Mouse (Mus musculus) limb, embryonic 10.5 days (tissue): ENCODE measurements around the gene Slc3a1. TPM values are rescaled to one million over a fixed set of nuclear protein-coding genes. Genes with fewer than 3 reads are reported as not detected.

Experiments used
- DNase-seq: peaks from one replicate; pipeline ENCODE4 v3.0.0-alpha.2; 2017; ENCODE audit warnings: low spot score
- H3K27ac ChIP-seq: fragments of 300-500 bp; sonication (generic); 2 replicates; pipeline ENCODE4 v1.5.1; 2016; ENCODE audit warnings: mild to moderate bottlenecking
- H3K27me3 ChIP-seq: fragments of 300-500 bp; sonication (generic); 2 replicates; pipeline ENCODE4 v1.6.1; 2016; ENCODE audit warnings: low read depth, mild to moderate bottlenecking; ENCODE audit not compliant: poor library complexity, severe bottlenecking
- H3K36me3 ChIP-seq: fragments of 300-500 bp; sonication (generic); 2 replicates; pipeline ENCODE4 v1.6.1; 2016; ENCODE audit warnings: mild to moderate bottlenecking, moderate library complexity
- H3K4me1 ChIP-seq: fragments of 300-500 bp; sonication (generic); 2 replicates; pipeline ENCODE4 v1.6.1; 2016
- H3K4me3 ChIP-seq: fragments of 300-500 bp; sonication (generic); 2 replicates; pipeline ENCODE4 v1.5.1; 2016; ENCODE audit warnings: mild to moderate bottlenecking, moderate library complexity
- H3K9me3 ChIP-seq: fragments of 300-500 bp; sonication (generic); replicated peaks from 2 replicates; pipeline ENCODE4 v1.6.1; 2016; ENCODE audit warnings: mild to moderate bottlenecking
- WGBS: fragments of 180-500 bp; shearing (Covaris S2); methylation state at CpG from one replicate; pipeline ENCODE4 v1.1.7; 2016; 5-methylcytosine and 5-hydroxymethylcytosine counted together
- polyA plus RNA-seq: library from polyadenylated mRNA; unstranded; fragments of >200 nt; fragmentation: Nextera tagmentation; extraction: Ambion mirVana; gene quantifications from 2 replicates; pipeline ENCODE4 v1.2.1, GENCODE M21; 2016

Gene Slc3a1
- polyA plus RNA-seq, 1 experiment from 2014 or later = 0.45 TPM

GRCm38 (mm10) chr17:85020343-85020742 lies 7.8 kb upstream of the Slc3a1 start:
- Histone ChIP-seq H3K36me3 (peaks cover 7% of the 10 kb centered on the region), H3K27me3 (no peaks in the 10 kb centered on the region), H3K27ac (no peak overlapping the region), H3K4me3 (no peak overlapping the region), H3K9me3 (no peaks in the 10 kb centered on the region), H3K4me1 (no peaks in the 10 kb centered on the region)
- 83% methylated on average over 3 of the region's 3 CpGs for WGBS
- no peak for DNase-seq

DNA sequence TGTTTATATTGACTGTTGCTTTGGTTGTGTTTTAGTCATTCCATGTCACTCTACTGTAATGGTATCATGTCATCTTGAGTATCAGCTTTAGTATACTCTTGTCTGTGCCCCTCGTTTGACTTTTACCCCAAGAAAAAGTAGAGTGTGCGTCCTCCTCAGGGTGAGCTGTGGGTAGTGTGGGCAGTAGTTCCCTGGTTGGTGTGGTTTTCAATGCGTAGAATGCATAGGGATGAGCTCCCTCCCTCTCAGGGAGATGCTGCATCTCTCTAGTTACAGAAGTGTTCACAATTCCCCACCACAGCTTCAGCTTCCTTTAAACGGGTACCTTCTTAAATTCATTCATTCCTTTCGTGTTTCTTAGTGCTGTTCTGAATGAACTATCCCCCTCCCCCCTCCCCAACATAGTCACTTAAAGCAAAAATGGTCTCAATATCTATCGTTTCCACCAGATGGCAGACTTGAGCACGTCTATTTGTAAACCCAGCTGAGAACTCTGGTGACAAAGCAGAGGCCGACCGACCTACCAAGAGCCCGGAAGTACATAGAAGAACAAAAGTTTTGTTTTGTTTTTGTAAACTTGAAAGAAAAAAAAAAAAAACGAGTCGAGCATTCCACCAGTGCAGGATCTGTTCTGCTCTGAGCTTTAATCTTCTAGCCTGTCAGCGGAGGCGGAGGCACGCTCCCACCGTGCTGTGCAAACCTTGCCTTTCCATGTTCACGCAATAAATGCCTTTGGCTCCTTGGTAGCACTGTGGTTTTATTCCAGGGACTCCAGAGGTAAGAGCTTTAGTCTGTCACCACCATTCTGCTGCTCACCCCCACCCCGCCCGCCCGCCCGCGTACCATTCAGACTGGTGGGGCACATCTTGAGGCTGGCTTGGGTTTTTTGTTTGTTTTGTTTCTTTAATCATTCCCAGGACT lies 4.7 kb upstream of the Slc3a1 start:
- Histone ChIP-seq H3K27me3 (no peaks in the 10 kb centered on the region), H3K27ac (no peak overlapping the region), H3K4me1 (no peaks in the 10 kb centered on the region), H3K9me3 (no peaks in the 10 kb centered on the region), H3K4me3 (no peak overlapping the region), H3K36me3 (peaks cover 4% of the 10 kb centered on the region; the same call in 1 of the 2 replicates)
- no peak for DNase-seq
- 75% methylated on average over 22 of the region's 22 CpGs for WGBS

DNA sequence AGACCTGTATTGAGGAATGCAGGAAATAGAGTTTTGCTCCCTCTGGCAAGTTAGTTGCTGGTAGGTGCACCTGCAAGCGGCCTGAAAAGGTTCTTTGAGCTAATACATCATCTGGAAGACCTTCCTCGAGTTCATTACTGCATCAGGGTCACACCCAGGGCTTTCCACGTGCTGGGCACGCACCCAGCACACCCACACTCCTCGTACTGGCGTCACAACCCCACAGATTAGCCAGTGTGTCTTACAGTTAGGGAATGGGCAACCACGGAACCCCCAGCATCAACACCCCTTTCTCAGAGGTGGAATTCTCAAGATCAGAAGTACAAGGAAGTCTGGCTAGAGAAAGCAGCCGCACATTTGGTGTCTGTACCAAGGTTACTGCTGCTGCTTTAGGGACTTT lies 3.9 kb upstream of the Slc3a1 start:
- Histone ChIP-seq H3K27me3 (no peaks in the 10 kb centered on the region), H3K4me1 (no peaks in the 10 kb centered on the region), H3K4me3 (no peak overlapping the region), H3K9me3 (no peaks in the 10 kb centered on the region), H3K27ac (no peak overlapping the region), H3K36me3 (peaks cover 4% of the 10 kb centered on the region; the same call in 1 of the 2 replicates)
- WGBS = 97% methylated on average over 8 of the region's 8 CpGs
- DNase-seq = no peak

GRCm38 (mm10) chr17:85025151-85025550 lies 3.0 kb upstream of the Slc3a1 start:
- H3K4me1 ChIP-seq = no peaks in the 10 kb centered on the region
- H3K9me3 ChIP-seq = no peaks in the 10 kb centered on the region
- H3K4me3 ChIP-seq = no peak overlapping the region
- H3K27me3 ChIP-seq = no peaks in the 10 kb centered on the region
- H3K36me3 ChIP-seq = peaks cover 4% of the 10 kb centered on the region; the same call in 1 of the 2 replicates
- no peak for DNase-seq
- H3K27ac ChIP-seq = no peak overlapping the region
- WGBS = 95% methylated on average over 6 of the region's 6 CpGs

DNA sequence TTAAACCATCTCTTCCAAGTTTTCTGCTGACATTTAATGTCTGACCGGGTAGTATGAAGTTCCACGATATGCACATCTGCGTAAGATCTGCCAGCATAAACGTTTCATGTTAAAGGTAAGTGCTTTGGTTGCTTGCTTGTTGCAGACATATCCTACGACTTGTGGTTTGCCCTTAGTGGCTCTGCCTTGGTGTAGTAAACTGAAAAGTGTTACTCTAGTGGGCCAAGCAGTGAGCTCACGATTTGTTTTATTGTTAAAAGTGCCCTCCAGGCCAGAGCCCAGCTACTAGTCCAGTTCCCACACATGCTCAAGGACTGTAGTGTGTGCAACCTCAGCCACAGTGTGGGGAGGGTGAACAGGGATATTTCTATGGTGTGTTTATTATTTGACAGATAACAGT lies 1.7 kb upstream of the Slc3a1 start:
- Histone ChIP-seq H3K27ac (no peak overlapping the region), H3K4me3 (no peak overlapping the region), H3K9me3 (no peaks in the 10 kb centered on the region), H3K4me1 (no peaks in the 10 kb centered on the region), H3K36me3 (peaks cover 4% of the 10 kb centered on the region; the same call in 1 of the 2 replicates), H3K27me3 (no peaks in the 10 kb centered on the region)
- DNase-seq = no peak
- 93% methylated on average over 6 of the region's 6 CpGs for WGBS

DNA sequence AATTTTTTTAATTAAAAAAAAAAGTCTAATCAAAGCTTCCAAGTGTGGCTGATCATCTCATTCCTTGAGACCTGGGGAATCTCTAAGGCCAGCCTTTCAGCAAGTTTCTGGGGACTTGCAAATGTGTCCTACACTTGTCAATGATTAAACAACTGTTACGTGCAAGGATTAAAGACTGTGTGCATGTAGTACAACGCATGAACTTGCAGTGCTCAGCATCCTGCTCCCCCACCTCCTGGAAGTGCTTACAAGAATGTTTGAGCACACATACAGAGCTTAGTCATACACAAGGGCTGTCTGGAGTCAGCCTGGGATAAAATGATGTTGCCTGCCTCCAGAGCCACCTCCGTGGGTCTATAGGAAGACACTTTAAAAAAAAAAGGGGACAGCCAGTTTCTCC lies 929 bp upstream of the Slc3a1 start:
- no peak for DNase-seq
- Histone ChIP-seq H3K4me1 (no peaks in the 10 kb centered on the region), H3K9me3 (no peaks in the 10 kb centered on the region), H3K36me3 (peaks cover 4% of the 10 kb centered on the region; the same call in 1 of the 2 replicates), H3K27me3 (no peaks in the 10 kb centered on the region), H3K27ac (no peak overlapping the region), H3K4me3 (no peak overlapping the region)
- 83% methylated on average over 3 of the region's 3 CpGs for WGBS

DNA sequence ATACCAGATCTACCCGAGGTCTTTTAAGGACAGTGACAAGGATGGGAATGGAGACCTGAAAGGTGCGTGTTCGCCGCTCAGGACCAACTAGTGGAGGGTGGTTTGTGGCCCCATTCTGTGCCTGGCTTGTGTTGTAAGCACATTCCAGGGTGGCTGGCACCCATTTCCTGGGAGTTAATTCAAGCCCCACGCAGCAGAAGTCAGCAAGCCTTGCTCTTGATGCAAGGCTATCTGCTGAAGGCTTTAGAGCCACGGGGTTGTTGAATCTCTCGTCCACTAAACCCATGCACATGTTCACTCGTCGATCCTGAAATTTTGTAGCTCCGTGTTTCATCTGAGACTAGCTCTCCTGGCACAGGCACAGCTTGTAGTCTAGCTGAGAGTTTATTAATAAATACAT lies 621 bp downstream of the Slc3a1 start:
- H3K36me3 ChIP-seq = peaks cover 4% of the 10 kb centered on the region; the same call in 1 of the 2 replicates
- H3K27ac ChIP-seq = no peak overlapping the region
- no peaks in the 10 kb centered on the region for H3K4me1 ChIP-seq
- no peaks in the 10 kb centered on the region for H3K9me3 ChIP-seq
- WGBS = 93% methylated on average over 10 of the region's 10 CpGs
- H3K4me3 ChIP-seq = no peak overlapping the region
- H3K27me3 ChIP-seq = no peaks in the 10 kb centered on the region
- no peak for DNase-seq

- Histone ChIP-seq H3K27me3 (no peaks in the 10 kb centered on the region), H3K36me3 (no peaks in the 10 kb centered on the region), H3K27ac (no peak overlapping the region), H3K4me1 (no peaks in the 10 kb centered on the region), H3K9me3 (no peaks in the 10 kb centered on the region), H3K4me3 (no peak overlapping the region)
- DNase-seq = no peak
- WGBS = 82% methylated on average over 5 of the region's 5 CpGs
Observed at GRCm38 (mm10) chr17:85030651-85031050, 2.5 kb downstream of the Slc3a1 start.

DNA sequence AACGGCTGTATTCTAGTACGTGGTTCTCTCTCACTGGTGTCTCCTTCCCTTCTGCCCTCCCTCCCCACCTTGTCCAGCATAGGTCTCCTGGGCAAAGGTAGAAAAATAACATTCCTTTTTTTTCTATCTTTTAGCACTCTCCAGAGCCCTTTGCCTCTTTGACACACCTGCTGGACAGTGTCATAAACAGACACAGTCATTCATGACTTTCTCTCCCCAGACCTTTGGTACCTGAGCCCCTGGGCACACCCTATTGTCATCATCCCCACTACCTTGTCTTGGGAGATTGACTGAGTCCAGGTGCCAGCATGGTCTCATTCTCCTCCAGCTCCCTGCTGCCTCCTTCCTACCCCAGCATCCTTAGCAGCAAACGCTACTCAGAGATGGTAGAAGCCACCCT lies 4.9 kb downstream of the Slc3a1 start:
- no peaks in the 10 kb centered on the region for H3K4me1 ChIP-seq
- 82% methylated on average over 3 of the region's 3 CpGs for WGBS
- H3K36me3 ChIP-seq = no peaks in the 10 kb centered on the region
- H3K27me3 ChIP-seq = no peaks in the 10 kb centered on the region
- no peak for DNase-seq
- H3K4me3 ChIP-seq = no peak overlapping the region
- no peak overlapping the region for H3K27ac ChIP-seq
- no peaks in the 10 kb centered on the region for H3K9me3 ChIP-seq

DNA sequence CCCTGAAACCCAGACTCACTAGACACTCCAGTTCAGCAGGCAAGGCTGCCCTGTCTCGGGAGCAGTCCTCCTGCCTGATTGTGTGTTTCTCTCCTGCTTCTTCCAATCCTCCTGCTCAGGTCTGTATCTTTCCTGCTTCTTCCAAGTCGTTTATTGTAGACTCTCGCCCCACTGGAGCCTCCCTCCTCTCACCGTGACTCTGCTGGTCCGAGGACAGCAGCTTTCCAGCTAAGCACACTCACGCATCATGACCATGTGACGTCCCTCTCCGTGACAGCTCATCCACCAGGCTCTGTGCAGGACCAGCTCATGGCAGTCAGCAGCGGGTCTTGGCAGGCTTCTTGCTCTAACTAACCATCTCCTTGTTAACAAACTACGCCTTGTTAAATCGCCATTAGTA lies 5.9 kb downstream of the Slc3a1 start:
- no peaks in the 10 kb centered on the region for H3K9me3 ChIP-seq
- no peak overlapping the region for H3K27ac ChIP-seq
- no peak for DNase-seq
- no peaks in the 10 kb centered on the region for H3K27me3 ChIP-seq
- no peaks in the 10 kb centered on the region for H3K36me3 ChIP-seq
- WGBS = 71% methylated on average over 11 of the region's 11 CpGs
- H3K4me3 ChIP-seq = no peak overlapping the region
- H3K4me1 ChIP-seq = no peaks in the 10 kb centered on the region

- Histone ChIP-seq H3K27me3 (no peaks in the 10 kb centered on the region), H3K9me3 (no peaks in the 10 kb centered on the region), H3K27ac (no peak overlapping the region), H3K4me1 (no peaks in the 10 kb centered on the region), H3K36me3 (no peaks in the 10 kb centered on the region), H3K4me3 (no peak overlapping the region)
- WGBS = 89% methylated on average over 5 of the region's 5 CpGs
- DNase-seq = no peak
Observed at GRCm38 (mm10) chr17:85037855-85038254, 9.7 kb downstream of the Slc3a1 start.

- Histone ChIP-seq H3K4me3 (no peak overlapping the region), H3K36me3 (no peaks in the 10 kb centered on the region), H3K27ac (no peak overlapping the region), H3K4me1 (no peaks in the 10 kb centered on the region), H3K27me3 (no peaks in the 10 kb centered on the region), H3K9me3 (no peaks in the 10 kb centered on the region)
- no peak for DNase-seq
- 82% methylated on average over 4 of the region's 4 CpGs for WGBS
Observed at GRCm38 (mm10) chr17:85038311-85038710, 10.1 kb downstream of the Slc3a1 start.

DNA sequence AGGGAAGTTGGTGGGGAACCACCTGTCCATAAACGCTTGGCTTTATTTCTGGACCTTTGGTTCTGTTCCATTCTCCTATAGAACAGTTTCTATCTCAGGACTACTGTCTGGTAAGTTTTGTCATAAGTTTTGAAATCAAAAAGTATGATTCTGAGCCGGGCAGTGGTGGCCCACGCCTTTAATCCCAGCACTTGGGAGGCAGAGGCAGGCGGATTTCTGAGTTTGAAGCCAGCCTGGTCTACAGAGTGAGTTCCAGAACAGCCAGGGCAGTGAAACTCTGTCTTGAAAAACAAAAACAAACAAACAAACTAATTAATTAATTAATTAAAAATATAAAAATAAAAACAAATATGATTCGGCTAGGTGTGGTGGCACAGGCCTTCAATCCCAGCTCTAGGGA lies 10.6 kb downstream of the Slc3a1 start:
- no peak overlapping the region for H3K4me3 ChIP-seq
- no peak for DNase-seq
- H3K9me3 ChIP-seq = no peaks in the 10 kb centered on the region
- H3K27me3 ChIP-seq = no peaks in the 10 kb centered on the region
- no peak overlapping the region for H3K27ac ChIP-seq
- no peaks in the 10 kb centered on the region for H3K36me3 ChIP-seq
- H3K4me1 ChIP-seq = no peaks in the 10 kb centered on the region
- WGBS = 94% methylated on average over 5 of the region's 5 CpGs
